Mouse (Mus musculus): ENCODE results near the gene Cyp2s1. TPM values are rescaled to one million over a fixed set of nuclear protein-coding genes. Genes with fewer than 3 reads are reported as not detected.
A peak's percentile ranks its signal among the peaks of the same experiment; 100 is the strongest.

The Cyp2s1 gene
- polyA plus RNA-seq, 1 experiment from 2014 or later: 166 TPM

GRCm38 (mm10) chr7:25756011-25756410 lies 60.7 kb downstream of the Cyp2s1 start:
- Histone ChIP-seq H3K27me3 (ENCODE audit: control insufficient read depth, insufficient read depth, low read length) (no peaks in the 10 kb centered on the region), H3K4me2 (replicated peaks; ENCODE audit: low read depth) (peak overlapping the region; percentile 79), H3K9ac (ENCODE audit: low read length) (peak overlapping the region; percentile 63), H3K27ac (replicated peaks) (peak overlapping the region; percentile 99), H3K4me3 (ENCODE audit: low read depth, low read length) (peak overlapping the region; percentile 94), H3K4me1 (replicated peaks; ENCODE audit: control insufficient read depth, insufficient read depth) (0 out of 2 replicates have a peak, but pooled peaks cover 3% of the 10 kb centered on the region), H3K9me3 (ENCODE audit: control insufficient read depth, low read length) (no peaks in the 10 kb centered on the region), H3K36me3 (ENCODE audit: control insufficient read depth, insufficient read depth, low read length) (peaks cover 3% of the 10 kb centered on the region; the same call in 1 of the 2 replicates)
- ATAC-seq (ENCODE audit: low FRiP score, low TSS enrichment): peak; percentile 62
- WGBS: under 1% methylated on average over 18 of the region's 18 CpGs
- DNase-seq (ENCODE audit: low spot score): peak; percentile 90
- TF ChIP-seq CTCF (IDR thresholded peaks at IDR 0.05; ENCODE audit: low read depth) (peak; percentile 87), EP300 (optimal IDR thresholded peaks at IDR 0.05) (no peak)

GRCm38 (mm10) chr7:25755468-25755833 lies 61.3 kb downstream of the Cyp2s1 start:
- H3K36me3 ChIP-seq (ENCODE audit: control insufficient read depth, insufficient read depth, low read length): peaks cover 3% of the 10 kb centered on the region
- peak; percentile 76 for DNase-seq (ENCODE audit: low spot score)

GRCm38 (mm10) chr7:25754738-25755467 lies 61.8 kb downstream of the Cyp2s1 start, which contains the start of gene Hnrnpul1:
Hnrnpul1 (minus strand) TSS chr7:25754757.
- Histone ChIP-seq H3K9me3 (ENCODE audit: control insufficient read depth, low read length) (no peaks in the 10 kb centered on the region), H3K4me3 (ENCODE audit: low read depth, low read length) (peak within 1 kb of the TSS; percentile 94), H3K27ac (replicated peaks) (peak within 1 kb of the TSS; percentile 99), H3K27me3 (ENCODE audit: control insufficient read depth, insufficient read depth, low read length) (no peaks in the 10 kb centered on the region), H3K9ac (ENCODE audit: low read length) (peak within 1 kb of the TSS; percentile 99), H3K36me3 (ENCODE audit: control insufficient read depth, insufficient read depth, low read length) (peaks cover 3% of the 10 kb centered on the region; the same call in 1 of the 2 replicates), H3K4me1 (replicated peaks; ENCODE audit: control insufficient read depth, insufficient read depth) (0 out of 2 replicates have a peak, but pooled peaks cover 3% of the 10 kb centered on the region), H3K4me2 (replicated peaks; ENCODE audit: low read depth) (peak within 1 kb of the TSS; percentile 80)
- TF ChIP-seq EP300 (optimal IDR thresholded peaks at IDR 0.05): no peak
- peak; percentile 64 for TF ChIP-seq CTCF (IDR thresholded peaks at IDR 0.05; ENCODE audit: low read depth)
- under 1% methylated on average over 53 of the region's 55 CpGs for whole genome bisulfite sequencing
- ATAC-seq (ENCODE audit: low FRiP score, low TSS enrichment) (peak; percentile 93), DNase-seq (ENCODE audit: low spot score) (peak; percentile 98)

More at GRCm38 (mm10) chr7:25755468-25755833, 61.3 kb downstream of the Cyp2s1 start:
- TF ChIP-seq CTCF (IDR thresholded peaks at IDR 0.05; ENCODE audit: low read depth) (no peak), EP300 (optimal IDR thresholded peaks at IDR 0.05) (no peak)
- under 1% methylated on average over 15 of the region's 15 CpGs for WGBS
- H3K4me1 ChIP-seq (replicated peaks; ENCODE audit: control insufficient read depth, insufficient read depth): 0 out of 2 replicates have a peak, but pooled peaks cover 3% of the 10 kb centered on the region
- peak overlapping the region; percentile 94 for H3K4me3 ChIP-seq (ENCODE audit: low read depth, low read length)
- peak; percentile 58 for ATAC-seq (ENCODE audit: low FRiP score, low TSS enrichment)
- no peaks in the 10 kb centered on the region for H3K9me3 ChIP-seq (ENCODE audit: control insufficient read depth, low read length)
- peak overlapping the region; percentile 79 for H3K4me2 ChIP-seq (replicated peaks; ENCODE audit: low read depth)
- H3K27me3 ChIP-seq (ENCODE audit: control insufficient read depth, insufficient read depth, low read length): no peaks in the 10 kb centered on the region
- peak overlapping the region; percentile 63 for H3K9ac ChIP-seq (ENCODE audit: low read length)
- peak overlapping the region; percentile 99 for H3K27ac ChIP-seq (replicated peaks)

GRCm38 (mm10) chr7:25754439-25754737 lies 62.3 kb downstream of the Cyp2s1 start:
- H3K4me2 ChIP-seq (replicated peaks; ENCODE audit: low read depth): peak overlapping the region; percentile 80
- TF ChIP-seq CTCF (IDR thresholded peaks at IDR 0.05; ENCODE audit: low read depth) (peak; percentile 63), EP300 (optimal IDR thresholded peaks at IDR 0.05) (no peak)
- H3K4me3 ChIP-seq (ENCODE audit: low read depth, low read length): peak overlapping the region; percentile 94
- DNase-seq (ENCODE audit: low spot score) (no peak), ATAC-seq (ENCODE audit: low FRiP score, low TSS enrichment) (no peak)
- H3K36me3 ChIP-seq (ENCODE audit: control insufficient read depth, insufficient read depth, low read length): peaks cover 3% of the 10 kb centered on the region; the same call in 1 of the 2 replicates
- peak overlapping the region; percentile 99 for H3K27ac ChIP-seq (replicated peaks)
- H3K27me3 ChIP-seq (ENCODE audit: control insufficient read depth, insufficient read depth, low read length): no peaks in the 10 kb centered on the region
- H3K9me3 ChIP-seq (ENCODE audit: control insufficient read depth, low read length): no peaks in the 10 kb centered on the region
- peak overlapping the region; percentile 99 for H3K9ac ChIP-seq (ENCODE audit: low read length)
- 0 out of 2 replicates have a peak, but pooled peaks cover 3% of the 10 kb centered on the region for H3K4me1 ChIP-seq (replicated peaks; ENCODE audit: control insufficient read depth, insufficient read depth)
- WGBS: under 1% methylated on average over 30 of the region's 30 CpGs

GRCm38 (mm10) chr7:25753643-25754438 lies 62.9 kb downstream of the Cyp2s1 start:
- Histone ChIP-seq H3K4me1 (replicated peaks; ENCODE audit: control insufficient read depth, insufficient read depth) (0 out of 2 replicates have a peak, but pooled peaks cover 3% of the 10 kb centered on the region), H3K27me3 (ENCODE audit: control insufficient read depth, insufficient read depth, low read length) (no peaks in the 10 kb centered on the region), H3K9me3 (ENCODE audit: control insufficient read depth, low read length) (no peaks in the 10 kb centered on the region), H3K36me3 (ENCODE audit: control insufficient read depth, insufficient read depth, low read length) (peaks cover 7% of the 10 kb centered on the region), H3K4me2 (replicated peaks; ENCODE audit: low read depth) (peak overlapping the region; percentile 80), H3K27ac (replicated peaks) (peak overlapping the region; percentile 99), H3K4me3 (ENCODE audit: low read depth, low read length) (peak overlapping the region; percentile 94), H3K9ac (ENCODE audit: low read length) (peak overlapping the region; percentile 99)
- ATAC-seq (ENCODE audit: low FRiP score, low TSS enrichment) (peak; percentile 9), DNase-seq (ENCODE audit: low spot score) (no peak)
- TF ChIP-seq CTCF (IDR thresholded peaks at IDR 0.05; ENCODE audit: low read depth): no peak; the same call in 1 of the 2 replicates
- no peak for TF ChIP-seq EP300 (optimal IDR thresholded peaks at IDR 0.05)
- WGBS: under 1% methylated on average over 45 of the region's 46 CpGs

Data from stomach, postnatal 0 days (tissue).